Mouse (Mus musculus): ENCODE measurements at regions not wholly inside any gene's neighbourhood (a gene's known extent, or its start where the extent isn't known, plus 50 kb on each side); places are given as distances from the start of the nearest gene placed in this dataset.

DNA sequence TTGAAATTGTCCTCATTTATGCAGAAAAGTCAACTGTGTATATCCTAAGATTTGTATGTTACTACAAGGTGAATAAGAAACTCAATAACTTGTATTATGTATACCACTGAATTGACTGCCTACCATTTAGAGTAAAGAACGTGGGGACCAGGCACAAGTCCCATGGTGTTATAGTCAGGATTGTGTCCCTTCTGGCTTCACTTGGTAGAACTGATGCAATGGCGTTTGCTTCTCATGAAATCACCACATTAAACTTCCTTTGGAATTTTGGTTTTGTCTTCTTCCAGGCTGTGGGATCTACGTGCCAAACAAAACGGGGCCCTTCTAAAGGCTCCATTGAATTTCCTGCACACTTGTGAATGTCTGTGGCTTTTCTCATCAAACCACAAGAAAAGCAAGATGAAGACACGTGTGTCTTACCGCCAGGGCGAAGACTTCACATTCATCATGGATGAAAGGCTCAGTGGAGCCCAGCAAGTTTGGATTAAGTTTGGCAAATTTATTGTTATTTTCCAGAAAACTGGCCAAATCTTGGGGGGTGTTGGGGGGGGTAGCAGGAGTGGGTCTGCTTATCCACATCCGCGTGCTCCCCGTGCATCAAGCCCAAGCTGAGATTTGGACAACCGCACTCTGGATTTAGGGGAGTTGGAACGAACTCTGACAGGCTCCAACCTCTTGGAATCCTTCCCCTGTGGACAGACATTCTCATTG lies 353.3 kb downstream of the Ankrd50 start:
- 78% methylated on average over 12 of the region's 12 CpGs for WGBS
- H3K4me3 ChIP-seq (replicated peaks): no peak overlapping the region
- H3K36me3 ChIP-seq: no peaks in the 10 kb centered on the region
- no peak overlapping the region for H3K9ac ChIP-seq
- H3K4me2 ChIP-seq (replicated peaks): no peak overlapping the region
- no peaks in the 10 kb centered on the region for H3K27me3 ChIP-seq (replicated peaks)
- no peaks in the 10 kb centered on the region for H3K9me3 ChIP-seq
- no peaks in the 10 kb centered on the region for H3K4me1 ChIP-seq (replicated peaks)
- no peak for ATAC-seq
- H3K27ac ChIP-seq: no peak overlapping the region

- 57% methylated on average over 1 of the region's 1 CpGs for WGBS
- Histone ChIP-seq H3K4me1 (replicated peaks) (no peaks in the 10 kb centered on the region), H3K27me3 (replicated peaks) (no peaks in the 10 kb centered on the region), H3K36me3 (no peaks in the 10 kb centered on the region), H3K4me2 (replicated peaks) (no peak overlapping the region), H3K4me3 (replicated peaks) (no peak overlapping the region), H3K9ac (no peak overlapping the region), H3K9me3 (no peaks in the 10 kb centered on the region), H3K27ac (no peak overlapping the region)
- ATAC-seq: no peak
These were observed 354.6 kb downstream of the Ankrd50 start for GRCm38 (mm10) chr3:38130088-38130487.

DNA sequence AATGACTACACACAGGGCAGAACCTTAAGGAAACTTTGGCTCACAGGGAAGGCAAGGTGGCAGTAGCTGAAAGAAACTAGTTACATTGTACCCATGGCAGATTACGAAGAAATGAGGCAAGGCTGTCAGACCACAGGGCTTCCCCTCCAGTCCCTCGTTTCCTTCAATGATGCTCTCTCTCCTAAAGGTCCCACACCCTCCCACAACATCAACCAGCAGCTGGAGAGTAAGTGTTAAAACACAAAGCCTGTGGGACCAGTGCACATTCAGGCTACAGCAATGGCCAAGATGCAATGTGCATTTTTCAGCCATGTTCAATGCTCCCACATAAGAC lies 355.5 kb downstream of the Ankrd50 start:
- Histone ChIP-seq H3K4me3 (replicated peaks) (no peak overlapping the region), H3K27ac (no peak overlapping the region), H3K9me3 (no peaks in the 10 kb centered on the region), H3K4me2 (replicated peaks) (no peak overlapping the region), H3K4me1 (replicated peaks) (no peaks in the 10 kb centered on the region), H3K9ac (no peak overlapping the region), H3K36me3 (no peaks in the 10 kb centered on the region), H3K27me3 (replicated peaks) (no peaks in the 10 kb centered on the region)
- 84% methylated on average over 2 of the region's 2 CpGs for WGBS
- no peak for ATAC-seq

- no peaks in the 10 kb centered on the region for H3K4me1 ChIP-seq (replicated peaks)
- no peaks in the 10 kb centered on the region for H3K27me3 ChIP-seq (replicated peaks)
- H3K9ac ChIP-seq: no peak overlapping the region
- H3K27ac ChIP-seq: no peak overlapping the region
- no peak for ATAC-seq
- WGBS: 55% methylated on average over 5 of the region's 5 CpGs
- H3K36me3 ChIP-seq: no peaks in the 10 kb centered on the region
- H3K9me3 ChIP-seq: no peaks in the 10 kb centered on the region
- H3K4me3 ChIP-seq (replicated peaks): no peak overlapping the region
- no peak overlapping the region for H3K4me2 ChIP-seq (replicated peaks)
These were observed 356.0 kb downstream of the Ankrd50 start for GRCm38 (mm10) chr3:38128486-38129166.

DNA sequence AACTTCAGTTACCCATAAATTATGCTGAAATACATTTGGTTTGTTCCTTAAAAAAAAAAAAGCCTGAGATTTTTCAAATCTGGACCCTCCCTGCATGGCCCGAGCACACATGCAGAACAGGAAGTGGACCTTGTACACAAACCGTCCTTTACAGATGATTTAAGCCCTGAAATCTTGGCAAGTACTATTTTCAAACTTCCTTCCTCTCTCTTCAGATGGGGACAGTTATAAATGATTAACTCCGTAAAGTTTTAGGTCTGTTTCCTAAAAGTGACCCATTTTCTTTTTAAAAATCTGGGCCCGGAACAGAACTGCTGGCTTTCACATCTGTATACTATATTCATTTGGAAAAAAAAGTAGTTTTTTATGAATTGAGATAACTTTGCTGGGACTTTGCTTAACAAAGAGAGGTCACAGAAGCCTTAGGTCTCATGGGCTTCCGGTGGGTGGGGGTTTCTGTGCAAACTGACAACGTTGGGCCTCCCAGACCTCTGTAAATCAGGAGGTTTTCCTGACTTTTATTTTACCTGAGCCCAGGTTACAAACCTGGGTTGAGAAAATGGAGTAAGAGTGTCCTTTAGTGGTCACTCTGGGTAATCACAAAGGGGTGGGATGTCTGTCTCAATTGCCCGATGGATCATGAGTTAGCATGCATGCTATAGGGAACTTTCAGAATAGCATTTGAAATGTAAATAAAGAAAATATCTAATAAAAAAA lies 368.4 kb downstream of the Ankrd50 start:
- Histone ChIP-seq H3K27ac (peak overlapping the region; percentile 59), H3K27me3 (replicated peaks) (no peaks in the 10 kb centered on the region), H3K4me2 (replicated peaks) (no peak overlapping the region), H3K4me1 (replicated peaks) (0 out of 2 replicates have a peak, but pooled peaks cover 4% of the 10 kb centered on the region), H3K9me3 (no peaks in the 10 kb centered on the region), H3K4me3 (replicated peaks) (no peak overlapping the region), H3K36me3 (no peaks in the 10 kb centered on the region), H3K9ac (no peak overlapping the region)
- ATAC-seq: peak; percentile 97
- 10% methylated on average over 7 of the region's 7 CpGs for WGBS

DNA sequence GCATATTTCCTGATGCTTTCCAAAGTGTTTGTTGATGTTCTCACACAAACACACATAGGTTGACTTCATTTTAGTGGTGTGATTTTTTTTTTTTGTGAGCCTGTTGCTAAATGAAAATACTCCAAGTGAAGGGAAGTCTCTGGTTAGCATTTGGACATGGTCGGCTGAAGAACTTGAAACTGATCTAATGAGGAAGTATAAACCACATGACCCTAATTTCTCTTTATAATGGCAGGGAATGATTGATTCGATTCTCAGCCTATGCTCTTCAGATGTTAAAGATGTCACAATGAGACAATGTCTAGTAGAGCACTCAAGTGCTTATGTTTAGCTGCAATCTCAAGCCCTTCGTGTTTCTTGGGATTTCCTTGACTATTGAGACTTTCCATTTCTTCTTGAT lies 372.1 kb downstream of the Ankrd50 start:
- WGBS: 85% methylated on average over 3 of the region's 3 CpGs
- no peaks in the 10 kb centered on the region for H3K36me3 ChIP-seq

GRCm38 (mm10) chr3:38105022-38105857 lies 379.4 kb downstream of the Ankrd50 start:
- H3K27me3 ChIP-seq (replicated peaks): no peaks in the 10 kb centered on the region
- ATAC-seq: no peak
- H3K9ac ChIP-seq: no peak overlapping the region
- no peak overlapping the region for H3K4me3 ChIP-seq (replicated peaks)
- H3K4me2 ChIP-seq (replicated peaks): no peak overlapping the region
- no peaks in the 10 kb centered on the region for H3K9me3 ChIP-seq
- whole genome bisulfite sequencing: 77% methylated on average over 4 of the region's 4 CpGs
- H3K27ac ChIP-seq: no peak overlapping the region
- H3K4me1 ChIP-seq (replicated peaks): no peaks in the 10 kb centered on the region
- H3K36me3 ChIP-seq: no peaks in the 10 kb centered on the region

More for the DNA sequence above, 372.1 kb downstream of the Ankrd50 start:
- Histone ChIP-seq H3K27ac (no peak overlapping the region), H3K4me2 (replicated peaks) (no peak overlapping the region), H3K27me3 (replicated peaks) (no peaks in the 10 kb centered on the region), H3K4me3 (replicated peaks) (no peak overlapping the region), H3K4me1 (replicated peaks) (0 out of 2 replicates have a peak, but pooled peaks cover 4% of the 10 kb centered on the region), H3K9me3 (no peaks in the 10 kb centered on the region), H3K9ac (no peak overlapping the region)
- ATAC-seq: no peak

GRCm38 (mm10) chr3:38104418-38104817 lies 380.1 kb upstream of the Gm5148 start:
- no peaks in the 10 kb centered on the region for H3K9me3 ChIP-seq
- no peak overlapping the region for H3K9ac ChIP-seq
- 73% methylated on average over 3 of the region's 3 CpGs for WGBS
- no peaks in the 10 kb centered on the region for H3K27me3 ChIP-seq (replicated peaks)
- H3K4me2 ChIP-seq (replicated peaks): no peak overlapping the region
- H3K36me3 ChIP-seq: no peaks in the 10 kb centered on the region
- ATAC-seq: no peak
- H3K4me3 ChIP-seq (replicated peaks): no peak overlapping the region
- H3K4me1 ChIP-seq (replicated peaks): no peaks in the 10 kb centered on the region
- no peak overlapping the region for H3K27ac ChIP-seq

- Histone ChIP-seq H3K4me2 (replicated peaks) (no peak overlapping the region), H3K9me3 (no peaks in the 10 kb centered on the region), H3K27ac (no peak overlapping the region), H3K4me3 (replicated peaks) (no peak overlapping the region), H3K27me3 (replicated peaks) (no peaks in the 10 kb centered on the region), H3K4me1 (replicated peaks) (no peaks in the 10 kb centered on the region), H3K36me3 (no peaks in the 10 kb centered on the region), H3K9ac (no peak overlapping the region)
- 91% methylated on average over 1 of the region's 1 CpGs for WGBS
- no peak for ATAC-seq
These were observed 378.7 kb upstream of the Gm5148 start for GRCm38 (mm10) chr3:38102985-38103384.

DNA sequence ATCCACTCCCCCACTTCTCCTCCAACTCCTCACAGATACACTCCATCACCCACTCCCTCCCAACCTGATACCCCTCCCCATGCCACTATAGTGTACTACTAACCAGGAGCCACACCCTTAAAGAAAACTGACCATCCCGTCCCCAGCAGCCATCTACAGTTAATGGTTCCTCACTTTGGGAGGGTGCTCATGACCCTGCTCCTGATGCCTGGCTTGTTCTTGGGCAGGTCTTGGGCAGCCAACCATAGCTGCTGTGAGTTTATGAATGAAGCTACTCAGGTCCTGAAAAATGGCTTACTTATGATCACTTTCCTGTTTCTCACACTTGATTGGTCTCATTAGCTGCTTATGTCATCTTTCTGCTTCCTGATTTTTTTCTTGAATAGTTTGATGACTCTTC lies 377.9 kb upstream of the Gm5148 start:
- Histone ChIP-seq H3K36me3 (no peaks in the 10 kb centered on the region), H3K4me3 (replicated peaks) (no peak overlapping the region), H3K4me2 (replicated peaks) (no peak overlapping the region), H3K27me3 (replicated peaks) (no peaks in the 10 kb centered on the region), H3K9ac (no peak overlapping the region), H3K9me3 (no peaks in the 10 kb centered on the region), H3K27ac (no peak overlapping the region), H3K4me1 (replicated peaks) (no peaks in the 10 kb centered on the region)
- 69% methylated on average over 1 of the region's 1 CpGs for WGBS
- ATAC-seq: no peak

GRCm38 (mm10) chr3:38094370-38094979 lies 370.2 kb upstream of the Gm5148 start:
- ATAC-seq: no peak
- Histone ChIP-seq H3K4me3 (replicated peaks) (no peak overlapping the region), H3K27ac (no peak overlapping the region)

GRCm38 (mm10) chr3:38084548-38084947 lies 360.3 kb upstream of the Gm5148 start:
- 61% methylated on average over 6 of the region's 6 CpGs for WGBS

More at GRCm38 (mm10) chr3:38094370-38094979, 370.2 kb upstream of the Gm5148 start:
- no peaks in the 10 kb centered on the region for H3K27me3 ChIP-seq (replicated peaks)
- no peaks in the 10 kb centered on the region for H3K9me3 ChIP-seq
- no peak overlapping the region for H3K4me2 ChIP-seq (replicated peaks)
- no peak overlapping the region for H3K9ac ChIP-seq
- WGBS: 70% methylated on average over 7 of the region's 7 CpGs
- H3K36me3 ChIP-seq: no peaks in the 10 kb centered on the region
- H3K4me1 ChIP-seq (replicated peaks): no peaks in the 10 kb centered on the region

More at GRCm38 (mm10) chr3:38084548-38084947, 360.3 kb upstream of the Gm5148 start:
- H3K4me1 ChIP-seq (replicated peaks): no peaks in the 10 kb centered on the region
- ATAC-seq: no peak
- no peaks in the 10 kb centered on the region for H3K27me3 ChIP-seq (replicated peaks)
- no peak overlapping the region for H3K27ac ChIP-seq
- no peak overlapping the region for H3K9ac ChIP-seq
- no peaks in the 10 kb centered on the region for H3K36me3 ChIP-seq
- H3K9me3 ChIP-seq: no peaks in the 10 kb centered on the region
- no peak overlapping the region for H3K4me3 ChIP-seq (replicated peaks)
- no peak overlapping the region for H3K4me2 ChIP-seq (replicated peaks)
